Mouse (Mus musculus): Measurements from ENCODE around the gene Snx21. TPM values are rescaled to one million over a fixed set of nuclear protein-coding genes. Genes with fewer than 3 reads are reported as not detected.
"Not testable (repeated sequence)": the region's sequence is repeated elsewhere in the genome, so short reads cannot be mapped to it uniquely, and the experiment has no call there.

The Snx21 gene
- polyA plus RNA-seq, 1 experiment from 2014 or later = 13.7 TPM

DNA sequence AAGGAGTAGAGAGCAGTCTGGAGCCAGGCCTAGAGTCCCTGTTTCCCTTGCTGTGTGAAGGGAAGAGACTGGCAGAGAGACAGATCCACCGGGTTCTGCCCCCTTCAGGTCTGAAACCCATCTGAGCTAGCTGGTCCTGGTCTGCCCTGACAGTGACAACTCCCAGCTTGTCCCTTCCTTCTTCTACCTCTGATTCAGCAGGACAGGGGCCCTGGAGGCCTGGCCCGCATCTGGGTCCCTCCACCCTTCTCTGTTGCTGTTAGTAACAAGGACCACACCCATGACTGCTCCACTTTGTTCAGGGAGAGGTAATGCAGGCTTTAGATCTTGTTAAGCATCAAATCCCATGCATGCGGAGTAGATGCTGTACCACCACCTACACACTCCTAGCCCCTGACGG, 2.8 kb downstream of the Snx21 start:
- peaks cover 47% of the 10 kb centered on the region for H3K36me3 ChIP-seq
- H3K27ac ChIP-seq = no peak overlapping the region
- H3K27me3 ChIP-seq (ENCODE audit: insufficient read depth, poor library complexity, severe bottlenecking) = peaks cover 7% of the 10 kb centered on the region; the same call in 1 of the 2 replicates
- H3K4me1 ChIP-seq (replicated peaks) = peaks cover 35% of the 10 kb centered on the region
- WGBS = 70% methylated on average over 4 of the region's 4 CpGs
- no peak for DNase-seq (ENCODE audit: low spot score)
- no peak overlapping the region for H3K4me3 ChIP-seq
- H3K9me3 ChIP-seq = no peaks in the 10 kb centered on the region

GRCm38 (mm10) chr2:164790451-164790850, 4.8 kb downstream of the Snx21 start:
- no peak overlapping the region for H3K27ac ChIP-seq
- 83% methylated on average over 4 of the region's 4 CpGs for WGBS
- H3K4me1 ChIP-seq (replicated peaks) = peaks cover 26% of the 10 kb centered on the region
- peaks cover 7% of the 10 kb centered on the region; the same call in 1 of the 2 replicates for H3K27me3 ChIP-seq (ENCODE audit: insufficient read depth, poor library complexity, severe bottlenecking)
- H3K4me3 ChIP-seq = no peak overlapping the region
- peaks cover 65% of the 10 kb centered on the region for H3K36me3 ChIP-seq
- no peaks in the 10 kb centered on the region for H3K9me3 ChIP-seq
- no peak for DNase-seq (ENCODE audit: low spot score)

DNA sequence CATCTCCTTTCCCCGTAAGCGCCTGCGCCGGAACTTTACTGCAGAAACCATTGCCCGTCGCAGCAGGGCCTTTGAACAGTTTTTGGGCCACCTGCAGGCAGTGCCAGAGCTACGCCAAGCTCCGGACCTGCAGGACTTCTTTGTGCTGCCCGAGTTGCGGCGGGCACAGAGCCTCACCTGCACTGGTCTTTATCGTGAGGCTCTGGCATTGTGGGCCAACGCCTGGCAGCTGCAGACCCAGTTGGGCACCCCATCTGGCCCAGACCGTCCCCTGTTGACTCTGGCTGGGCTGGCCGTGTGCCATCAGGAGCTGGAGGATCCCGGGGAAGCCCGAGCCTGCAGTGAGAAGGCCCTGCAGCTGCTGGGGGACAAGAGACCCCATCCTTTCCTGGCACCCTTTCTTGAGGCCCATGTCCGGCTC, 6.2 kb downstream of the Snx21 start:
- H3K27ac ChIP-seq = no peak overlapping the region
- peaks cover 12% of the 10 kb centered on the region for H3K4me1 ChIP-seq (replicated peaks)
- H3K9me3 ChIP-seq = no peaks in the 10 kb centered on the region
- WGBS = 92% methylated on average over 18 of the region's 18 CpGs
- peaks cover 4% of the 10 kb centered on the region; the same call in 1 of the 2 replicates for H3K27me3 ChIP-seq (ENCODE audit: insufficient read depth, poor library complexity, severe bottlenecking)
- DNase-seq (ENCODE audit: low spot score) = no peak
- H3K4me3 ChIP-seq = no peak overlapping the region
- peaks cover 79% of the 10 kb centered on the region for H3K36me3 ChIP-seq

DNA sequence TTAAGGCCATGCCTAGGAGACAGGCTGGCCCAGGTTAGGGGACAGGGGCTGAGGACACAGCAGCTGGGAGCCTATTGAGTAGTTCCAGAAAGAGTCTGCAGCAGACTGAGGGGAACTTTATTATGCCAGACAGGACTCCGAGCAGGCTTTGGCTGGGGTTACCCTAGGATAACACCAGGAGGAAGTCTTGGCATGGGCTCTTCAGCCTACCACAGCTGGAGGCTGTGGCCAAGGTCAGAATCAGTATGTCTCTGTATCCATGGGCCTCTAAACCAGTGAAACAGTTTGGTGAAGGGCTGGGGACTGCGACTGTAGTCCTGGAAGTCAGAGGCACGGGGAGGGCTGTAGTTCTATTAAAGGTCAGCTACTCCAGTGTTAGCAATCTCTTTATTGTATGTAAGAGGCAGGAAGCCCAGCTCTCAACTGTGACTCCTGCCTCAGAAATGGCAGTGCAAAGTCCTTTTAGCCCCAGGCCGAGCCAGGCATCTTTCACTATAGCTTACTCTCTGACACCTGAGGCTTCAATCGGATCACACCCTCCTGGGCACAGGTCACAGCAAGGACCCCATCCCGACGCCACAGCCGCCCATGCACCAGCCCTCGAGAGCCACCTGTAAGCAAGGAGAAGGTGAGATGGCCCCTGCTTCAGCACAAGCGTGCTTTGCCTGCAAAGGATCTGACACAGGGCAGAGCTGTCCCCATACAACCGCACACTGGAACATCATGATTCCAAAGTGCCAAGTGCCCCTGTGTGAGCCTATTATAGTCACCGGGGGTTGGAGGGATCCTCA, 7.0 kb downstream of the Snx21 start:
- Histone ChIP-seq H3K4me3 (no peak overlapping the region), H3K4me1 (replicated peaks) (peaks cover 10% of the 10 kb centered on the region), H3K27ac (no peak overlapping the region), H3K27me3 (ENCODE audit: insufficient read depth, poor library complexity, severe bottlenecking) (no peaks in the 10 kb centered on the region), H3K9me3 (no peaks in the 10 kb centered on the region), H3K36me3 (peaks cover 84% of the 10 kb centered on the region)
- DNase-seq (ENCODE audit: low spot score) = no peak
- 93% methylated on average over 12 of the region's 12 CpGs for WGBS

DNA sequence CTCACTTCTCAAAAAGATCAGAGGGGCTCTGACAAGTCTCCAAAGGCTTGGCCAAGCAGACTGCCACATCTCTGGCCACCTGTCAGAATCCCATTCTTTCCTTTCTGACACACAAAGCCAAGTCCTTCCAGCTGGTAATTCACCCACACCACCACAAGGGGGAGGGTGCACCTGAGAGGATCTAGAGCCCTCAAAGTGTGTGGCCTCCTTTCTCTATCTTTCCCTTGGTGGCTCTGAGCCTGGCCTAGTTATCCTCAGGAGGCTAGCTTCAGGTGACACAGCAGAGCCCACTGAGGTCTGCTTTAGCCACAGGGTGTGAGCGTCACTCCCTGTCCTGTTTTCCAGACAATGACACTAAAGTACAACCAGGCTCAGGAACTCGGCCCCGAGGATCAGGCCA, 7.6 kb downstream of the Snx21 start:
- 87% methylated on average over 3 of the region's 3 CpGs for WGBS
- Histone ChIP-seq H3K4me1 (replicated peaks) (peaks cover 8% of the 10 kb centered on the region), H3K4me3 (no peak overlapping the region), H3K27ac (no peak overlapping the region), H3K27me3 (ENCODE audit: insufficient read depth, poor library complexity, severe bottlenecking) (no peaks in the 10 kb centered on the region), H3K36me3 (peaks cover 91% of the 10 kb centered on the region), H3K9me3 (no peaks in the 10 kb centered on the region)
- DNase-seq (ENCODE audit: low spot score) = peak; percentile 63

DNA sequence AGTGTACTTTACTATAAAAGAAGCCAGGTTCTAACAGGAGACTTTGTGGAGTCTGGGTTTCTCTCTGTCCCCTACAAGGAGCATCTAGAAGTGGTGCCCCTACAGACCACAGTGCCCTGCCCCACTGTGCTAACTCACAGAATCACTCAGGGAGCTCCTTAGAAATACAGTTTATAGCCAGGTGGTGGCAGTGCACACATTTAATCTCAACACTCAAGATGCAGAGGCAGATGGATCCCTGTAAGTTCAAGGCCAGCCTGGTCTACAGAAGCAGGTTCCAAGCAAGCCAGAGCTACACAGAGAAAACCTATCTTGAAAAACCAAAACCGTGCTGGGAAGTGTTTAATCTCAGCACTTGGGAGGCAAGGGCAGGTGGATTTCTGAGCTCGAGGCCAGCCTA, 8.1 kb downstream of the Snx21 start:
- no peak overlapping the region; the same call in 1 of the 2 replicates for H3K4me3 ChIP-seq
- peaks cover 91% of the 10 kb centered on the region for H3K36me3 ChIP-seq
- DNase-seq (ENCODE audit: low spot score) = no peak

DNA sequence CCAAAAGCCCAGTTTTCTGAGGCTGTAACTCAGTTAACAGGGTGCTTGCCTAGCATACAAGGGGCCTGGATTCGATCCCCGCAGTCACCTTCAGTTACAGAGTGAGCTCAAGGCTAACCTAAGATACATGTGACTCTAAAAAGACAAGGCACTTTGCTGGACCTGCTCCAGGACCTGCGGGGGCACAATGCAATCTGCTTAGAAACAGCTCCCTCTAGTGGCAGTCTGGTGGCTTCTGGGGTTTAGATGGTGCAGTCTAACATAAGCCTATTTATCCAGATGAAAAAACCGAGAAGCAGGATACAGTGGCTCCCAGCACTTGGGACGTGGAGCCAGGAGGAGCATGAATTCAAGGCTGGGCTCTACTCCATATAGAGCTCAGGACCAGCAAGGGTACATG, 8.7 kb downstream of the Snx21 start:
- Histone ChIP-seq H3K4me1 (replicated peaks) (no peaks in the 10 kb centered on the region), H3K27me3 (ENCODE audit: insufficient read depth, poor library complexity, severe bottlenecking) (no peaks in the 10 kb centered on the region), H3K27ac (no peak overlapping the region), H3K36me3 (peaks cover 93% of the 10 kb centered on the region), H3K9me3 (no peaks in the 10 kb centered on the region), H3K4me3 (no peak overlapping the region)
- WGBS = 43% methylated on average over 5 of the region's 5 CpGs
- DNase-seq (ENCODE audit: low spot score) = peak; percentile 80

More for the DNA sequence above, 8.1 kb downstream of the Snx21 start:
- Histone ChIP-seq H3K4me1 (replicated peaks) (peaks cover 3% of the 10 kb centered on the region; the same call in 1 of the 2 replicates), H3K9me3 (no peaks in the 10 kb centered on the region), H3K27me3 (ENCODE audit: insufficient read depth, poor library complexity, severe bottlenecking) (no peaks in the 10 kb centered on the region), H3K27ac (no peak overlapping the region)
- WGBS = 87% methylated on average over 2 of the region's 2 CpGs

DNA sequence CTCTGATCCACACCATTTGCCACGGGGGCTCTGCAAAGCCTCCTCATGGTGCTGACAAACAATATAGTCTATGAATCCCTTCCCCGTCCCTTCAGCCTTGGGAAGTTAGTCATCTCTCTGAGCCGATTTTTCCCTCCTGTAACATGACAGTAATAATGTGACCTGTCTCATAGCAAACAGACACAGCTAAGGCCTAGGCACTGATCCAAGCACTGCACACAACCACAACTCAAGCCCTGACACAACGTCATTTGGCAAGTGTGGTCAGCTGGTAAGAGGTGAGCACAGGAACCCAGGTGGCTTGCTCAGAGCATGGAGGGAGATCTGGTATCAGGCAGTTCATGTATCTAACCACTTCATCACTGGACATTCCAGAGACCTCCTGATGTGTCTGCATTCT, 10.2 kb downstream of the Snx21 start:
- no peak overlapping the region for H3K27ac ChIP-seq
- H3K27me3 ChIP-seq (ENCODE audit: insufficient read depth, poor library complexity, severe bottlenecking) = no peaks in the 10 kb centered on the region
- WGBS = 90% methylated on average over 4 of the region's 4 CpGs
- DNase-seq (ENCODE audit: low spot score) = no peak
- no peak overlapping the region for H3K4me3 ChIP-seq
- peaks cover 95% of the 10 kb centered on the region for H3K36me3 ChIP-seq
- H3K4me1 ChIP-seq (replicated peaks) = no peaks in the 10 kb centered on the region
- no peaks in the 10 kb centered on the region for H3K9me3 ChIP-seq

- peaks cover 89% of the 10 kb centered on the region for H3K36me3 ChIP-seq
- not testable (repeated sequence) for H3K27me3 ChIP-seq (ENCODE audit: insufficient read depth, poor library complexity, severe bottlenecking); H3K4me1 ChIP-seq (replicated peaks); H3K9me3 ChIP-seq; H3K4me3 ChIP-seq; H3K27ac ChIP-seq; DNase-seq (ENCODE audit: low spot score)
- 84% methylated on average over 6 of the region's 6 CpGs for WGBS
Observed at GRCm38 (mm10) chr2:164798554-164798953, 12.9 kb downstream of the Snx21 start.

DNA sequence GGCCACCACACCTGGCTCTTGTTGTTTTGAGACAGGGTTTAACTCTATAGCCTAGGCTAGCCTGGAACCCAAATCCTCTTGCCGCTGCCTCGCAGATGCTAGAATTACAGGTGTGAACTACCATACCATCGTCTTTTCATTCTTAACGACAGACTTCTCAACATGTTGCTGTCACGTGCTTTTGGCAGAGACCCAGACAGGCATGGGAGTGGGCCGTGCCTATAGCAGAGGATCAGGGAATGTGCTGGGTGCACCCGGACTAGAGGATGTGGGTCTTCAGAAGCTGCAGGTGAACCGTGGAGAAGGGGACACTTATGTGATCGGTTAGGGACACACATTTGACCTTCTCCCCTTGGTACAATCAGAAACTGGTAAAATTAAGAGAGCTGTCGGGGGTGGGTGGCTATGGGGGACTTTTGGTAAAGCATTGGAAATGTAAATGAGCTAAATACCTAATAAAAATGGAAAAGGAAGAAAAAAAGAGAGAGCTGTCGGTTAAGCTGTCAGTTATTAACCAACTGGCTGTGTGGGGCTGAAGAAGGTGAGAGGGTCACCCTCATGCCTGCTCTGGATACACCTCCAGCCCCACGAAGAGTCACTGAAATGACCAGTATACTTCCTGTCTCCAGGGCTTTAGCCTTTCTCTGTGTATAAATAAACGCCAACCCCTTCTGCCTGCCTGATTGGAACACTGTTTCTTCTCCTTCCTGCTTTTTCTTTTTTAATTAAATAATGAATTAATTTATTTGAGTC, 14.8 kb downstream of the Snx21 start:
- 91% methylated on average over 13 of the region's 13 CpGs for WGBS

GRCm38 (mm10) chr2:164803201-164803920, 17.7 kb downstream of the Snx21 start:
- peaks cover 45% of the 10 kb centered on the region for H3K36me3 ChIP-seq
- no peak overlapping the region for H3K27ac ChIP-seq
- H3K9me3 ChIP-seq = no peaks in the 10 kb centered on the region
- H3K4me1 ChIP-seq (replicated peaks) = peaks cover 27% of the 10 kb centered on the region
- H3K27me3 ChIP-seq (ENCODE audit: insufficient read depth, poor library complexity, severe bottlenecking) = no peaks in the 10 kb centered on the region
- peak overlapping the region; percentile 85 for H3K4me3 ChIP-seq
- no peak for DNase-seq (ENCODE audit: low spot score)
- WGBS = 95% methylated on average over 16 of the region's 16 CpGs

More for the DNA sequence above, 14.8 kb downstream of the Snx21 start:
- peaks cover 18% of the 10 kb centered on the region for H3K4me1 ChIP-seq (replicated peaks)
- no peak overlapping the region for H3K4me3 ChIP-seq
- no peaks in the 10 kb centered on the region for H3K9me3 ChIP-seq
- H3K36me3 ChIP-seq = peaks cover 73% of the 10 kb centered on the region
- no peak for DNase-seq (ENCODE audit: low spot score)
- H3K27me3 ChIP-seq (ENCODE audit: insufficient read depth, poor library complexity, severe bottlenecking) = no peaks in the 10 kb centered on the region
- no peak overlapping the region for H3K27ac ChIP-seq

- DNase-seq (ENCODE audit: low spot score) = no peak
- Histone ChIP-seq H3K36me3 (peaks cover 45% of the 10 kb centered on the region), H3K4me1 (replicated peaks) (peaks cover 27% of the 10 kb centered on the region), H3K27ac (peak overlapping the region; percentile 92), H3K4me3 (peak overlapping the region; percentile 85), H3K27me3 (ENCODE audit: insufficient read depth, poor library complexity, severe bottlenecking) (no peaks in the 10 kb centered on the region), H3K9me3 (no peaks in the 10 kb centered on the region)
- WGBS = 72% methylated on average over 1 of the region's 1 CpGs
Observed at GRCm38 (mm10) chr2:164803921-164804313, 18.3 kb downstream of the Snx21 start.

All from hindbrain, embryonic 10.5 days (tissue).